Mouse (Mus musculus): ENCODE data around the gene Cstb. TPM values are rescaled to one million over a fixed set of nuclear protein-coding genes. Genes with fewer than 3 reads are reported as not detected.

The Cstb gene
- total RNA-seq, 2 experiments from 2014 or later = 33.8 to 37.4 TPM

DNA sequence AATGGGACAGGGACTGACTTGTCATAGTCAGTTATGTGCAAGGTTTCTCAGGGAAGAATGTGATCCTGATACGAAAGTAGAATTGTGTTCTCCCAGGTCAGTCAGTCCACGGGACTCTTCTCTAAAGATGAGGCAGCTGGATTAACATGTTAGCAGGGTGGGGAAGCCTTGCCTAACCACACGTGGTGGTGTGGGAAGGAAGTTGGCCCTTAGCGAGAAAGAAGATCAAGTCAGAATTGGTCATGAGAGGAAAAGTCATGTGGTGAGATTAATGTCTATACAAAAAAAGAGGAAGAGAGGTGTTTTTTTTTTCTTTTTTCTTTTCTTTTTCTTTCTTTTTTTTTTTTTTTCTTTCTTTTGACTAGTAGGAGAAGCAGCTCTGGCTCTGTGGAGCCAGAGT lies 51.4 kb downstream of the Cstb start:
- no peak for DNase-seq (ENCODE audit: extremely low spot score in 1 of 2, low spot score in 2 of 2)
- intact Hi-C loops (cut with DNase I) = no loop called here

Small RNA genes lying within 50 kb of the gene (microRNA-seq; reads per million reads assigned to microRNA genes)
- gene Mir6410 = not detected
- gene Mir6907 = 1.4 reads per million
- gene Mir6908 = not detected

Other genes with a start within 250 kb of the Cstb start
- 10 to 100 TPM; 18.5 to 18.7 TPM for gene Pwp2, start 240.5 kb upstream of the Cstb start, total RNA-seq (2021)
- 10 to 100 TPM; 81.8 to 84.3 TPM for gene Trappc10, start 181.0 kb upstream of the Cstb start, total RNA-seq (2021)
- gene Agpat3, start 73.2 kb upstream of the Cstb start, total RNA-seq (2021) = 100 to 1,000 TPM; 251 to 263 TPM
- 100 to 1,000 TPM; 345 to 346 TPM for gene Rrp1, start 12.6 kb upstream of the Cstb start, total RNA-seq (2021)
- gene Pdxk, start 39.3 kb downstream of the Cstb start, total RNA-seq (2021) = 10 to 100 TPM; 65.2 to 67.6 TPM
- gene Olfr1358, start 91.8 kb downstream of the Cstb start, total RNA-seq (2021) = not detected
- 10 to 100 TPM; 19.2 to 21.9 TPM for gene Ilvbl, start 148.7 kb downstream of the Cstb start, total RNA-seq (2021)
- gene Syde1, start 166.3 kb downstream of the Cstb start, total RNA-seq (2021) = 1 to 10 TPM; 3.9 TPM
- gene Olfr1357, start 192.4 kb downstream of the Cstb start, total RNA-seq (2021) = not detected